Mouse (Mus musculus): ENCODE measurements around the gene Atg10. TPM values are rescaled to one million over a fixed set of nuclear protein-coding genes. Genes with fewer than 3 reads are reported as not detected.
"Not testable (repeated sequence)": the region's sequence is repeated elsewhere in the genome, so short reads cannot be mapped to it uniquely, and the experiment has no call there.

The Atg10 gene
- 10.1 and 12.4 TPM in 2 replicates for polyA plus RNA-seq (2016; fragmentation: Nextera tagmentation; extraction: Ambion mirVana)

DNA sequence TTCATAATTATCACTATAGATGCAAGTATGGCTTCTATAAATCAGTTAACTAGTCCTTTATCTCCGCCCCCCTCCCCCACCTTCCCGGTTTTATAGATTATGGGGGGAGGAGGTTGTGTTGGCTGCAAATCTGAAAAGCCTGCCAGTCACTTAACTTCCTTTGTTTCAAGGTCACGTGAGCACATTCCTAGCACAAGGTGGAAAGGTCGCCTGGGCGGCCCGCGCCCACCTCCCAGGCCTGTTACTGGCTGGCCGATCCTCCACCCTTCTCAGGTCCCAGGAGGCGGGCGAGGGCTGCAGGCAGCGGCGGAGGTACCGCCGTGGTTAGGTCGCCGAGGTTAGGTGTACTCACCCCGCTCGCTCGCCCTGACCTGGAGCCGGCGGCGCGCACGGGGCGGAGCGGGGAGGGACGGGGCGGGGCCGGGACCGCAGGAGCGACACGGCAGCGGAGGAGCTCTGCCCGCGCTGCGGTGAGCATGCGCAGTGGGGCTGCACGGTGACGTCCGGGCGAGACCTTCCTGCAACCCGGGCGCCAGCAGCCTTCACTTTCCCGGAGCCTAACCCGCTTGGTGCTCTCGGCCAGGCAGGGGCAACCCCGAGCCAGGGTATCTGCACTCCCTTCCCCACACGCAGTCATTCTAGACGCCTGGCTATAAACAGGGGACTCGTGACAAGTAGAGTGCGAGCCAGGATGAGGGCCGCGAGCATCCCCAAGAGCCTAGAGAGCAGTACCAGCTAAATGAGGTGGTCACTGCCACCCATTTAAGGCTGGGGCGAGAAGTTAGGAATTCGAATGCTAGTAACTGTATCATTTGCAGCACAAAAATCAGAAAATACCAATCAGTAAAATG, at the start of gene Atg10:
Gene Atg10 (minus strand): TSS at position 382 of the 851 bp plus-strand sequence.
- Histone ChIP-seq H3K9me3 (replicated peaks) (no peaks in the 10 kb centered on the region), H3K27ac (replicated peaks) (peak within 1 kb of the TSS; percentile 97), H3K4me3 (peak within 1 kb of the TSS; percentile 78), H3K27me3 (ENCODE audit: low read depth, poor library complexity, severe bottlenecking) (no peaks in the 10 kb centered on the region), H3K36me3 (no peaks in the 10 kb centered on the region), H3K4me1 (peaks cover 10% of the 10 kb centered on the region)
- peak; percentile 92 for DNase-seq (ENCODE audit: low spot score)
- 2% methylated on average over 55 of the region's 55 CpGs for WGBS

GRCm38 (mm10) chr13:91252406-91252805, 28.6 kb upstream of the Atg10 start:
- H3K4me3 ChIP-seq: no peak overlapping the region
- no peak for DNase-seq (ENCODE audit: low spot score)
- no peaks in the 10 kb centered on the region for H3K9me3 ChIP-seq (replicated peaks)
- H3K27ac ChIP-seq (replicated peaks): no peak overlapping the region
- H3K27me3 ChIP-seq (ENCODE audit: low read depth, poor library complexity, severe bottlenecking): no peaks in the 10 kb centered on the region
- 91% methylated on average over 3 of the region's 3 CpGs for WGBS
- H3K4me1 ChIP-seq: no peaks in the 10 kb centered on the region
- no peaks in the 10 kb centered on the region for H3K36me3 ChIP-seq

- H3K4me3 ChIP-seq: no peak overlapping the region
- H3K27ac ChIP-seq (replicated peaks): no peak overlapping the region
- H3K9me3 ChIP-seq (replicated peaks): no peaks in the 10 kb centered on the region
- H3K4me1 ChIP-seq: no peaks in the 10 kb centered on the region
- DNase-seq (ENCODE audit: low spot score): no peak
- no peaks in the 10 kb centered on the region for H3K27me3 ChIP-seq (ENCODE audit: low read depth, poor library complexity, severe bottlenecking)
- WGBS: 75% methylated on average over 1 of the region's 1 CpGs
- H3K36me3 ChIP-seq: no peaks in the 10 kb centered on the region
These were observed 27.9 kb upstream of the Atg10 start for GRCm38 (mm10) chr13:91251636-91252035.

DNA sequence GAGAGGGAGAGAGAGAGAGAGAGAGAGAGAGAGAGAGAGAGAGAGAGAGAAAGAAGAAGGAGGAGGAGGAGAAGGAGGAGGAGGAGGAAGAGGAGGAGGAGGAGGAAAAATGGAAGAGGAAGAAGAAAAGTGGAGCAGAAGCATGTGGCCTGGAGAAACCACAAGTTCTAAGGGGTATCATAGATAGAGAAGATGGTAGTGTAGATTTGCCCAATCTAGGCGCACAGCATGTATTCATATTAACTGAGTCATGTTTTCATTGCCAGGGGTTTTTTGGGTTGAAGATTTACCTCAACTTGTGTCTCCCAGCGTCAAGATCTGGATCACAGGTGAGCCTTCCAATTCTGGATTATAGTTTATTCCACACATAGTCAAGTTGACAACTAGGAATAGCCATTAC, 26.3 kb upstream of the Atg10 start:
- H3K27ac ChIP-seq (replicated peaks); H3K27me3 ChIP-seq (ENCODE audit: low read depth, poor library complexity, severe bottlenecking); H3K9me3 ChIP-seq (replicated peaks); H3K4me3 ChIP-seq; H3K4me1 ChIP-seq; H3K36me3 ChIP-seq; DNase-seq (ENCODE audit: low spot score): not testable (repeated sequence)
- WGBS: 83% methylated on average over 2 of the region's 2 CpGs

DNA sequence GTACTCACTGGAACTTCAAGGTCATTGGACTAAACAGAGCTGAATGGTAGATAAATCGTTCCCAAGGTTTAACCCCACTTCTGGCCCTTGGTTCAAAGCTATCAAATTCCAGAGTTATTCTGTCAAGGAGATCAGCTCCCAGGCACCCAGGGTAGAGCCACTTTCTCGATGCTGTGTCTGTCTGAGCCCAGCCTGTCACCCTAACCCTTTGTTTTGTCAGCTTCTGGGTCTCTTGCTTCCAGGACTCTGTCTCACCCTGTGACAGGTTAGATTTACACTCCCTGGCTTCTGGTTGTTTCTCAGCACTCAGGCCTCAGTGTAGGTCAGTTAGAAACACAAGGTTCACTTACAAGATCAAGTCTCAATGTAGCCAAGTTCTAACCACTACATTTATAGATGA, 22.7 kb upstream of the Atg10 start:
- Histone ChIP-seq H3K27me3 (ENCODE audit: low read depth, poor library complexity, severe bottlenecking) (no peaks in the 10 kb centered on the region), H3K36me3 (no peaks in the 10 kb centered on the region), H3K4me3 (no peak overlapping the region), H3K27ac (replicated peaks) (no peak overlapping the region), H3K9me3 (replicated peaks) (no peaks in the 10 kb centered on the region), H3K4me1 (no peaks in the 10 kb centered on the region)
- DNase-seq (ENCODE audit: low spot score): no peak
- WGBS: 73% methylated on average over 2 of the region's 2 CpGs

DNA sequence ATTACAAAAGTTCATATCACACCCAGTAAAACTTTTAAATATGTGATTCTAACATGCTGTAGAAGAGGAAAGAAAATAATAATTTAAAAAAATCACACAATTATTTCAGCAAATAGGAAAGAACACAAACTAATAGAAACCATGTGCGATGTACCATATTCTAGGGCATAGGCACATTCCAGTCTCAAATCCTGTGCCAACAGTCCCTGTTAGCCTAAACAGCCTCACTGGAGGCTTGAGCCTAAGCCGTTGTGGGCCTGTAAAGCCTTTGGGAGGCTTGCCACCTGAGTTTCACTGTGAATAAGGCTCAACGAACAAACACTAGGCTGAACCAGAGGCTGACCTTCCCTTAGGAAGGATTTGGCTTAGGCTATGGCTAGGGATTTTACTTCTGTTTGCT, 14.2 kb upstream of the Atg10 start:
- Histone ChIP-seq H3K27me3 (ENCODE audit: low read depth, poor library complexity, severe bottlenecking) (no peaks in the 10 kb centered on the region), H3K4me1 (no peaks in the 10 kb centered on the region), H3K4me3 (no peak overlapping the region), H3K27ac (replicated peaks) (no peak overlapping the region), H3K9me3 (replicated peaks) (no peaks in the 10 kb centered on the region), H3K36me3 (no peaks in the 10 kb centered on the region)
- no peak for DNase-seq (ENCODE audit: low spot score)
- 74% methylated on average over 3 of the region's 3 CpGs for WGBS

DNA sequence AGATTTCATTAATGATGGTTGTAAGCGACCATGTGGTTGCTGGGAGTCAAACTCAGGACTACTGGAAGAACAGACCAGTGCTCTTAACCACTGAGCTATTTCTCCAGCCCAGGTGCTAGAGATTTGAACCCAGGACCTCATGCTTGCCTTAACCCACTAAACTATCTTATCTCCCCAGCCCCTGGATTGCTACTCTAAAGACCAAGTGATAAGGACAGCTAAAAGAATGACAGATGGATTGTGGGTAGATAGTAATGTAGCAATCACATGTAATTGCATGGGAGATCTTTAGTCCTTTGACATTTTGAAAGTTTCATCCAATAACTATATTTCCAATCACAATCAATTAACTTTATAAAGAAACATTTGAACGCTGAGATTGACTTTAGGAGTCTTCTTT, 13.1 kb upstream of the Atg10 start:
- H3K36me3 ChIP-seq: no peaks in the 10 kb centered on the region
- WGBS: 88% methylated on average over 2 of the region's 2 CpGs
- DNase-seq (ENCODE audit: low spot score): no peak
- no peak overlapping the region for H3K27ac ChIP-seq (replicated peaks)
- no peaks in the 10 kb centered on the region for H3K27me3 ChIP-seq (ENCODE audit: low read depth, poor library complexity, severe bottlenecking)
- no peaks in the 10 kb centered on the region for H3K4me1 ChIP-seq
- H3K9me3 ChIP-seq (replicated peaks): no peaks in the 10 kb centered on the region
- H3K4me3 ChIP-seq: no peak overlapping the region

GRCm38 (mm10) chr13:91224438-91224814, 658 bp upstream of the Atg10 start:
- no peaks in the 10 kb centered on the region for H3K9me3 ChIP-seq (replicated peaks)
- no peaks in the 10 kb centered on the region for H3K36me3 ChIP-seq
- no peak for DNase-seq (ENCODE audit: low spot score)
- H3K27ac ChIP-seq (replicated peaks): peak overlapping the region; percentile 97
- H3K4me1 ChIP-seq: peaks cover 10% of the 10 kb centered on the region
- WGBS: 87% methylated on average over 2 of the region's 2 CpGs
- H3K4me3 ChIP-seq: peak overlapping the region; percentile 78
- H3K27me3 ChIP-seq (ENCODE audit: low read depth, poor library complexity, severe bottlenecking): no peaks in the 10 kb centered on the region

GRCm38 (mm10) chr13:91223063-91223462, 705 bp downstream of the Atg10 start:
- peak; percentile 14 for DNase-seq (ENCODE audit: low spot score)
- H3K27ac ChIP-seq (replicated peaks): peak overlapping the region; percentile 97

GRCm38 (mm10) chr13:91221696-91222095, 2.1 kb downstream of the Atg10 start:
- no peak for DNase-seq (ENCODE audit: low spot score)
- Histone ChIP-seq H3K36me3 (no peaks in the 10 kb centered on the region), H3K9me3 (replicated peaks) (no peaks in the 10 kb centered on the region), H3K4me1 (peaks cover 10% of the 10 kb centered on the region), H3K27me3 (ENCODE audit: low read depth, poor library complexity, severe bottlenecking) (no peaks in the 10 kb centered on the region), H3K4me3 (no peak overlapping the region), H3K27ac (replicated peaks) (no peak overlapping the region)
- WGBS: 92% methylated on average over 4 of the region's 4 CpGs

More at GRCm38 (mm10) chr13:91223063-91223462, 705 bp downstream of the Atg10 start:
- Histone ChIP-seq H3K9me3 (replicated peaks) (no peaks in the 10 kb centered on the region), H3K4me1 (peaks cover 10% of the 10 kb centered on the region), H3K4me3 (peak overlapping the region; percentile 78), H3K27me3 (ENCODE audit: low read depth, poor library complexity, severe bottlenecking) (no peaks in the 10 kb centered on the region), H3K36me3 (no peaks in the 10 kb centered on the region)
- 61% methylated on average over 1 of the region's 1 CpGs for WGBS

GRCm38 (mm10) chr13:91217691-91218090, 6.1 kb downstream of the Atg10 start:
- DNase-seq (ENCODE audit: low spot score): no peak
- Histone ChIP-seq H3K4me1 (no peaks in the 10 kb centered on the region), H3K27me3 (ENCODE audit: low read depth, poor library complexity, severe bottlenecking) (no peaks in the 10 kb centered on the region), H3K36me3 (no peaks in the 10 kb centered on the region), H3K9me3 (replicated peaks) (no peaks in the 10 kb centered on the region), H3K27ac (replicated peaks) (no peak overlapping the region), H3K4me3 (no peak overlapping the region)
- 83% methylated on average over 2 of the region's 2 CpGs for WGBS

DNA sequence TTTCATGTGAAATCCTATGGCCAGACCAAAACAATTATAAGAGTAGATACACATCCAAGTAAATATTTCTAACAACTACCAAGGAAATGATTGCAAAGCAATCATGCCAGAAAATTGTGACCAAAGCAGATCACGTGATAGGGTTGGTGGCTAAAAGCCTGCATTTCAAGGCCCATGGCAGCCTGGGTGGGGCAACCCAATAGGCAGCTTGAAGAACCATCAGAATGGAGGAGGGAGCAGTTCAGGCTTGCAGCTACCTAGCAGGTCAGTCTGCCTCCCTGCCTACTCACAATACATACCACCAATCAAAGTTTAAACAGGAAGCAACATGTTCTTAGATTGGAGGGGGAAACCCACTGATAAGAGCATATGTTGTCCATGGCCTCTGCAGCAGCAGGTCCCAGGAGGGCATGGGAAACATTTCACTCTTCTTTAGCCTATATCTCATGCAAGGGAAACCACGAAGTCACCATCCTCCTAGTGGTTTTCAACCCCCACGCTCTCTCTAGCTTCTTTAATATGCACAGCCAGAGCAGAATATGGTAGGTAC, 7.0 kb downstream of the Atg10 start:
- Histone ChIP-seq H3K27me3 (ENCODE audit: low read depth, poor library complexity, severe bottlenecking) (no peaks in the 10 kb centered on the region), H3K4me3 (no peak overlapping the region), H3K9me3 (replicated peaks) (no peaks in the 10 kb centered on the region), H3K27ac (replicated peaks) (no peak overlapping the region), H3K4me1 (no peaks in the 10 kb centered on the region), H3K36me3 (no peaks in the 10 kb centered on the region)
- DNase-seq (ENCODE audit: low spot score): no peak
- 82% methylated on average over 3 of the region's 3 CpGs for WGBS

DNA sequence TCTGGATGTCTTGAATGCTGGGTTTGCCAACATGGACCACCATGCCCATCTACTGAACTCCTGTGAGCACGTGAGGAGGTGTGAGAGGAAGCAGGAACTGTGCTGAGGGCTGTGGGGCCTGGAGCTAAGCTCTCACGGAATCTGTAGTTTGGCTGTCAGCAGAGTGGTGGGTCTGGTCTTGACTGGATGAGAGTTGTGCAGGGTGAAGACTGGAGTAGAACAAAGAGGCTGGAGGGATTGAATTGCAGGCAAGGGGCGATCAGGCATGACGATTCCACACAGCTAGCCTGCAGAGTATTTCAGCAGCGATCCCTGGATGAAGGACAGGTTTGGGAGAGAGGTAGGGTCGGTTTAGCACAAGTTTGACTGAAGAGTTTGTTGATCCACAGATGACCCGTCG, 10.8 kb downstream of the Atg10 start:
- Histone ChIP-seq H3K36me3 (no peaks in the 10 kb centered on the region), H3K4me1 (no peaks in the 10 kb centered on the region), H3K27ac (replicated peaks) (0 out of 2 replicates have a peak overlapping the region, but pooled peaks have one; percentile 33), H3K9me3 (replicated peaks) (no peaks in the 10 kb centered on the region), H3K4me3 (no peak overlapping the region), H3K27me3 (ENCODE audit: low read depth, poor library complexity, severe bottlenecking) (no peaks in the 10 kb centered on the region)
- DNase-seq (ENCODE audit: low spot score): no peak
- WGBS: 79% methylated on average over 8 of the region's 8 CpGs
